25 mouse cellular contexts compared by ENCODE assay signal in the genomic region with DNA sequence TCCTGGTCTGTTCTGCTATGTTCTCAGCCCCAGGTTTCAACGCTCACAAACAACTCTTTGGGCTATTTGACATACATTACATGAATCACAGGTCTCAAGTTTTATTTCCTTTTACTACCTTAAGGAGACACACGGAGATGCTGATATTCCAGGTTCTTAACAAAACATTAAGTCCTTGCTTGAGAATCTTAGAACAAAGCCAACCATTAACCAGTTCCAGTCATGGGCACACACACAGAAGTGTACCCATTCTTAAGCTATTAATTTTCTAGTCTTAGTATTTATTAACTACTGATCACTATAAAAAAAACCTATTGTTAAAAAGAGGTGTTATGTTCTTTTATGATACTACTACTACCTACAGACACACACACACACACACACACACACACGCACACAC.
DNase-seq lines count a peak whose midpoint lies in the region; ATAC-seq and TF ChIP-seq lines count a peak whose summit lies in the region.
"Had no signal": no experiment of that assay in that cellular context is flagged by ENCODE, and none has a peak within 500 bp of the region (broad histone marks: within the 10 kb centered on the region; RNA-seq: fewer than 3 reads in every experiment).

No protein-coding gene starts in this region.

- peaks cover 2% of the 10 kb centered on the region; the same call in 1 of the 2 replicates for H3K4me1 ChIP-seq in kidney, adult 2 months (ENCODE audit: control insufficient read depth, insufficient read depth, low read length)
- no peaks in the 10 kb centered on the region for H3K4me1 ChIP-seq in kidney, embryonic 16.5 days (ENCODE audit: insufficient read depth, low read length)
- H3K4me1 ChIP-seq in ES-Bruce4 (ENCODE audit: control insufficient read depth, insufficient read depth, low read length), result no peaks in the 10 kb centered on the region
- H3K4me1 ChIP-seq: embryonic facial prominence, embryonic 13.5 days; embryonic facial prominence, embryonic 15.5 days; forebrain, embryonic 10.5 days; forebrain, embryonic 12.5 days had no signal

- TF ChIP-seq POLR2A in kidney, adult 2 months (IDR thresholded peaks at IDR 0.05; ENCODE audit: low read depth, low read length), result no peak
- no peak for TF ChIP-seq POLR2A in ES-Bruce4 (IDR thresholded peaks at IDR 0.05; ENCODE audit: insufficient read depth, low read length)

- no peak overlapping the region for H3K4me2 ChIP-seq in kidney, embryonic 16.5 days (replicated peaks; ENCODE audit: low read depth, low read length)
- H3K4me2 ChIP-seq: embryonic facial prominence, embryonic 13.5 days; embryonic facial prominence, embryonic 15.5 days; forebrain, embryonic 12.5 days had no signal

- no peak for TF ChIP-seq EP300 in ES-Bruce4 (IDR thresholded peaks at IDR 0.05; ENCODE audit: insufficient read depth, low read depth, low read length)

- peak; percentile 50 for DNase-seq in kidney, adult 2 months
- no peak for DNase-seq in kidney, adult 11 months
- no peak for DNase-seq in kidney, postnatal 10 days
- DNase-seq: adrenal gland, adult 2 months; adrenal gland, postnatal 10 days; adrenal gland, postnatal 25 days; B cell, adult 2 months; cerebellum, adult 11 months; cerebellum, adult 18-20 months; cerebellum, adult 8-10 months; cerebellum, adult 9-11 months; cerebellum, postnatal 14 days; cerebellum, postnatal 36 days; embryo, embryonic 11 days had no signal

- no peaks in the 10 kb centered on the region for H3K27me3 ChIP-seq in kidney, adult 2 months (replicated peaks; ENCODE audit: control insufficient read depth, insufficient read depth, low read length)
- H3K27me3 ChIP-seq in kidney, embryonic 16.5 days (ENCODE audit: insufficient read depth, low read length), result no peaks in the 10 kb centered on the region
- no peaks in the 10 kb centered on the region for H3K27me3 ChIP-seq in ES-Bruce4 (ENCODE audit: control insufficient read depth, insufficient read depth, low read length, poor library complexity, severe bottlenecking)
- H3K27me3 ChIP-seq: CH12.LX; embryonic facial prominence, embryonic 13.5 days; embryonic facial prominence, embryonic 15.5 days; forebrain, embryonic 12.5 days had no signal

- H3K9ac ChIP-seq in kidney, embryonic 16.5 days (replicated peaks; ENCODE audit: low read length), result no peak overlapping the region
- H3K9ac ChIP-seq in ES-Bruce4 (ENCODE audit: low read depth, poor library complexity, severe bottlenecking), result no peak overlapping the region
- H3K9ac ChIP-seq: embryonic facial prominence, embryonic 13.5 days; embryonic facial prominence, embryonic 15.5 days; forebrain, embryonic 12.5 days had no signal

- H3K4me3 ChIP-seq in kidney, adult 2 months (ENCODE audit: insufficient read depth, low read depth, low read length), result no peak overlapping the region
- H3K4me3 ChIP-seq in kidney, embryonic 16.5 days (ENCODE audit: low read length), result no peak overlapping the region
- H3K4me3 ChIP-seq in ES-Bruce4 (ENCODE audit: low read depth, low read length), result no peak overlapping the region
- H3K4me3 ChIP-seq: embryonic facial prominence, embryonic 13.5 days; embryonic facial prominence, embryonic 15.5 days; erythroblast, embryonic 14.5 days; forebrain, embryonic 10.5 days; forebrain, embryonic 12.5 days had no signal

- TF ChIP-seq CTCF in kidney, adult 2 months (conservative IDR thresholded peaks at IDR 0.05; ENCODE audit: insufficient read depth, insufficient read length, low read depth, low read length), result no peak
- TF ChIP-seq CTCF in ES-Bruce4 (IDR thresholded peaks at IDR 0.05; ENCODE audit: low read depth, low read length), result no peak

- no peaks in the 10 kb centered on the region for H3K9me3 ChIP-seq in kidney, embryonic 16.5 days (ENCODE audit: low read length)
- H3K9me3 ChIP-seq in ES-Bruce4 (replicated peaks; ENCODE audit: control insufficient read depth, insufficient read depth, low read length, poor library complexity, severe bottlenecking), result peaks cover 9% of the 10 kb centered on the region
- H3K9me3 ChIP-seq: embryonic facial prominence, embryonic 13.5 days; embryonic facial prominence, embryonic 15.5 days; forebrain, embryonic 10.5 days; forebrain, embryonic 12.5 days had no signal

- 50% methylated on average over 3 of the region's 3 CpGs for WGBS in kidney, adult 2 months
- WGBS in kidney, embryonic 16.5 days, result 66% methylated on average over 3 of the region's 3 CpGs

- ATAC-seq in kidney, embryonic 16.5 days (ENCODE audit: low FRiP score, low TSS enrichment), result peak; percentile 51; the same call in 1 of the 2 replicates
- ATAC-seq: CD4-positive, CD25-positive, alpha-beta regulatory T cell, adult 4 months; forebrain, embryonic 14.5 days; forebrain, embryonic 16.5 days had no signal

- no peaks in the 10 kb centered on the region for H3K36me3 ChIP-seq in kidney, adult 2 months (ENCODE audit: control insufficient read depth, insufficient read depth, low read length)
- no peaks in the 10 kb centered on the region for H3K36me3 ChIP-seq in kidney, embryonic 16.5 days (ENCODE audit: insufficient read depth, low read length)
- no peaks in the 10 kb centered on the region for H3K36me3 ChIP-seq in ES-Bruce4 (ENCODE audit: control insufficient read depth, insufficient read depth, low read length, poor library complexity, severe bottlenecking)
- H3K36me3 ChIP-seq: embryonic facial prominence, embryonic 13.5 days; embryonic facial prominence, embryonic 15.5 days; forebrain, embryonic 10.5 days; forebrain, embryonic 12.5 days had no signal

- peak overlapping the region; percentile 57 for H3K27ac ChIP-seq in kidney, adult 2 months (ENCODE audit: insufficient read depth, low read depth, low read length)
- H3K27ac ChIP-seq in kidney, embryonic 16.5 days (ENCODE audit: low read length), result no peak overlapping the region
- H3K27ac ChIP-seq in ES-Bruce4 (ENCODE audit: insufficient read depth, low read length), result peak overlapping the region; percentile 56; the same call in 1 of the 2 replicates
- H3K27ac ChIP-seq: embryonic facial prominence, embryonic 13.5 days; embryonic facial prominence, embryonic 15.5 days; forebrain, embryonic 10.5 days; forebrain, embryonic 12.5 days had no signal
